Mouse (Mus musculus) adrenal gland, adult (tissue): ENCODE measurements at regions not wholly inside any gene's neighbourhood (a gene's known extent, or its start where the extent isn't known, plus 50 kb on each side); places are given as distances from the start of the nearest gene placed in this dataset.

Experiments
- DNase-seq, 2 experiments: peaks; one replicate each; pipeline ENCODE4 v3.0.0; 2022 to 2023; ENCODE audit warnings: low spot score in 1 of 2; ENCODE audit not compliant: inconsistent age in 2 of 2

- DNase-seq = peak; percentile 19 to 61
Measured at GRCm38 (mm10) chr10:56754546-56755175, 377.5 kb downstream of the Gja1 start.

- no peak for DNase-seq
Measured at GRCm38 (mm10) chr10:56770629-56771028, 393.5 kb downstream of the Gja1 start.

GRCm38 (mm10) chr10:56782265-56782664 lies 405.1 kb downstream of the Gja1 start:
- DNase-seq = peak; percentile 78 to 83

- DNase-seq = peak; percentile 33 to 67
Measured at GRCm38 (mm10) chr10:56783941-56784340, 406.8 kb downstream of the Gja1 start.

- no peak for DNase-seq
Measured at GRCm38 (mm10) chr10:56788081-56788480, 411.0 kb downstream of the Gja1 start.

- DNase-seq = no peak
Measured at GRCm38 (mm10) chr10:56793074-56793473, 415.9 kb downstream of the Gja1 start.

- no peak for DNase-seq
Measured at GRCm38 (mm10) chr10:56795396-56795795, 418.3 kb downstream of the Gja1 start.

GRCm38 (mm10) chr10:56799307-56799706 lies 422.2 kb downstream of the Gja1 start:
- no peak for DNase-seq

- no peak for DNase-seq
Measured at GRCm38 (mm10) chr10:56799745-56800144, 422.6 kb downstream of the Gja1 start.

- DNase-seq = no peak
Measured at GRCm38 (mm10) chr10:56809006-56809405, 431.9 kb downstream of the Gja1 start.

GRCm38 (mm10) chr10:56822158-56822557 lies 445.0 kb downstream of the Gja1 start:
- no peak for DNase-seq

- DNase-seq = peak in 1 of 2 experiments; percentile 54
Measured at GRCm38 (mm10) chr10:56831331-56831730, 454.2 kb downstream of the Gja1 start.

GRCm38 (mm10) chr10:56831966-56832365 lies 454.8 kb downstream of the Gja1 start:
- DNase-seq = peak in 1 of 2 experiments; percentile 37

- DNase-seq = no peak
Measured at GRCm38 (mm10) chr10:56836130-56836529, 459.0 kb downstream of the Gja1 start.

GRCm38 (mm10) chr10:56839006-56839495 lies 461.9 kb downstream of the Gja1 start:
- DNase-seq = no peak

- no peak for DNase-seq
Measured at GRCm38 (mm10) chr10:56839545-56839944, 462.4 kb downstream of the Gja1 start.

- peak; percentile 54 to 77 for DNase-seq
Measured at GRCm38 (mm10) chr10:56840732-56841131, 463.6 kb downstream of the Gja1 start.

GRCm38 (mm10) chr10:56841486-56841885 lies 464.4 kb downstream of the Gja1 start:
- peak; percentile 35 to 81 for DNase-seq

GRCm38 (mm10) chr10:56841973-56842372 lies 464.8 kb downstream of the Gja1 start:
- DNase-seq = peak; percentile 27 to 62

GRCm38 (mm10) chr10:56852484-56852883 lies 475.4 kb downstream of the Gja1 start:
- DNase-seq = no peak

GRCm38 (mm10) chr10:56856186-56856585 lies 479.1 kb downstream of the Gja1 start:
- no peak for DNase-seq

- DNase-seq = no peak
Measured at GRCm38 (mm10) chr10:56879744-56880143, 502.6 kb downstream of the Gja1 start.

- DNase-seq = peak in 1 of 2 experiments; percentile 37
Measured at GRCm38 (mm10) chr10:56880154-56880591, 503.0 kb downstream of the Gja1 start.
